Mouse (Mus musculus) E14TG2a.4 (cell line): Measurements from ENCODE around the gene Pde4dip.

ENCODE experiments used
- CTCF ChIP-seq: conservative IDR thresholded peaks from 2 replicates; pipeline ENCODE4 v1.5.1; 2014; ENCODE audit warnings: low read length
- POU5F1 ChIP-seq: IDR thresholded peaks from 2 replicates; pipeline ENCODE4 v1.6.1; 2014; ENCODE audit warnings: low read length, borderline replicate concordance

DNA sequence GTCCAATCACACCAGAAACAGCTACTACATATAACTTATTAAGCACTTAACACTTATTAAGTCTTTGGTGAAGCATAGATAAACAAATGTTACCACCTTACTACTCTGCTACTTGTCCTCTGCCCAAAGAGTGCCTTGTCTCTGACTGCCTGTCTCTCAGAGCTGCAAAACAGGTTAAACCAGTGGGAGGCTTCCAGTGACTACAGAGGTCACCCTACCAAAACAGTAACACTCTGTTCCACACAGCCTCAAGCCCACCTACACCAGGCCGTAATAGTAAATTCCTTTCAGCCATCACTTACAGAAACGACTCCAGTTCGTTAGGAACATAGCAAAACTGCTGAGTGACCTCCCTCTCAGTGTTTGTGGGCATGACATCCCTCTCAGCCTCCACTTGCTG is 84.8 kb downstream of the Pde4dip start:
- TF ChIP-seq CTCF (no peak), POU5F1 (no peak)
